Comparison of ENCODE assay signal across 20 mouse cellular contexts in the genomic region with DNA sequence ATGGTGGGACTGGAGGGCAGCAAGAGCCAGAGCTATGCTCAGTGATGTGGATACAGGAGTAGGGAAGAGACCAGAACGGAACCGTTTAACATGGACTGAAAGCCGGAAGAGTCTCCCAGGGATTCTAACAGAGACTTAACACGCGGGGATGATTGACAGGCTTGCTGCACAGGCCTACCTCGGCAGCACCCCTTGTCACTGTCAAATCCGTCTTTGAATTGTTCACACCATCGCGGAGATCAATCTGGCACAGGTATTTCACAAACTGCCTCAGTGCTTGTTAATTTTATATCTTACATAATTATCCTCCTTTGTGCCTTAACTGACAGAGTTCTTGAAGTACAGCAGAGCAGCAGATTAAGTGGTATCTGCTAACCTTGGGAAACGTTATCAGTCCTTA. TPM values are rescaled to one million over a fixed set of nuclear protein-coding genes. Genes with fewer than 3 reads are reported as not detected.
"Had no signal": no experiment of that assay in that cellular context is flagged by ENCODE, and none has a peak within 500 bp of the region (broad histone marks: within the 10 kb centered on the region; RNA-seq: fewer than 3 reads in every experiment).

No protein-coding gene starts in this region.

- H3K36me3 ChIP-seq: lung, embryonic 15.5 days; midbrain, embryonic 13.5 days; midbrain, embryonic 15.5 days; neural tube, embryonic 12.5 days; stomach, embryonic 15.5 days had no signal

- H3K4me3 ChIP-seq: lung, embryonic 15.5 days; megakaryocyte, embryonic 14.5 days; midbrain, embryonic 13.5 days; midbrain, embryonic 15.5 days; neural tube, embryonic 12.5 days; stomach, embryonic 15.5 days had no signal

- H3K9me3 ChIP-seq: lung, embryonic 15.5 days; midbrain, embryonic 13.5 days; midbrain, embryonic 15.5 days; neural tube, embryonic 12.5 days; stomach, embryonic 15.5 days had no signal

- H3K27me3 ChIP-seq: lung, embryonic 15.5 days; megakaryocyte, embryonic 14.5 days; midbrain, embryonic 13.5 days; midbrain, embryonic 15.5 days; neural tube, embryonic 12.5 days; stomach, embryonic 15.5 days had no signal

- H3K27ac ChIP-seq: lung, embryonic 15.5 days; macrophage; midbrain, embryonic 13.5 days; midbrain, embryonic 15.5 days; neural tube, embryonic 12.5 days; stomach, embryonic 15.5 days; stomach, postnatal 0 days had no signal

- DNase-seq: lung, adult 2 months; lung, postnatal 14 days; lung, postnatal 36 days; right cerebral cortex, postnatal 14 days; thymus, adult 2 months; thymus, postnatal 25 days; thymus, postnatal 4 days had no signal

- ATAC-seq: lung, postnatal 0 days; midbrain, embryonic 13.5 days; midbrain, embryonic 15.5 days had no signal

- H3K9ac ChIP-seq: lung, embryonic 15.5 days; midbrain, embryonic 13.5 days; midbrain, embryonic 15.5 days; neural tube, embryonic 12.5 days; stomach, embryonic 15.5 days had no signal

- H3K4me1 ChIP-seq: megakaryocyte, embryonic 14.5 days; neural tube, embryonic 12.5 days; stomach, embryonic 15.5 days had no signal

- H3K4me2 ChIP-seq: lung, embryonic 15.5 days; midbrain, embryonic 11.5 days; midbrain, embryonic 13.5 days; midbrain, embryonic 15.5 days; neural tube, embryonic 12.5 days; stomach, embryonic 15.5 days had no signal

RNA-seq across cellular contexts. Expression of a gene that starts 33.4 kb away (rescaled TPM):
- total RNA-seq: megakaryocyte progenitor cell, adult 5-6 weeks; monocyte, adult 5-6 weeks; neutrophil, adult 5-6 weeks had no signal
- polyA plus RNA-seq: macrophage had no signal
